In genomic region chr6:37463517-37464482, GRCm38 (mm10) we compare ENCODE assay signal across 8 mouse cellular contexts. TPM values are rescaled to one million over a fixed set of nuclear protein-coding genes. Genes with fewer than 3 reads are reported as not detected.
A peak's percentile ranks its signal among the peaks of the same experiment; 100 is the strongest.
DNase-seq lines count a peak whose midpoint lies in the region; ATAC-seq and TF ChIP-seq lines count a peak whose summit lies in the region.
"Not testable (repeated sequence)": the region's sequence is repeated elsewhere in the genome, so short reads cannot be mapped to it uniquely, and the experiment has no call there.

No protein-coding gene starts in this region.

- peak overlapping the region; percentile 46 for H3K4me2 ChIP-seq in forebrain, embryonic 14.5 days (ENCODE audit: low read length)
- H3K4me2 ChIP-seq in kidney, postnatal 0 days (ENCODE audit: low read length), result peak overlapping the region; percentile 53
- peak overlapping the region; percentile 70 for H3K4me2 ChIP-seq in liver, embryonic 11.5 days
- H3K4me2 ChIP-seq in midbrain, embryonic 15.5 days, result peak overlapping the region; percentile 59

- not testable (repeated sequence) for H3K36me3 ChIP-seq in forebrain, embryonic 14.5 days (ENCODE audit: control insufficient read depth, insufficient read depth, low read length); kidney, postnatal 0 days (ENCODE audit: insufficient read depth, low read length); liver, embryonic 11.5 days (ENCODE audit: control insufficient read depth, insufficient read depth, low read length); midbrain, embryonic 15.5 days (replicated peaks)

- H3K4me1 ChIP-seq in forebrain, embryonic 14.5 days (ENCODE audit: control insufficient read depth, insufficient read depth, low read length); kidney, postnatal 0 days (replicated peaks; ENCODE audit: insufficient read depth, low read length); liver, embryonic 11.5 days (replicated peaks; ENCODE audit: control insufficient read depth, insufficient read depth, low read length); midbrain, embryonic 15.5 days: not testable (repeated sequence)

- DNase-seq in cerebellum, adult 11-12 months, result peak; percentile 75
- DNase-seq in forebrain, embryonic 14.5 days (ENCODE audit: low spot score), result peak; percentile 86
- peak; percentile 59 to 62 for DNase-seq in heart, postnatal 10 days
- DNase-seq in kidney, postnatal 0 days (ENCODE audit: low spot score), result peak; percentile 98
- not testable (repeated sequence) for DNase-seq in liver, embryonic 11.5 days (ENCODE audit: low spot score)
- DNase-seq in spleen, adult 18-20 months, result peak; percentile 30 to 52

- peak overlapping the region; percentile 28 for H3K4me3 ChIP-seq in forebrain, embryonic 14.5 days (ENCODE audit: low read depth, low read length)
- peak overlapping the region; percentile 26; the same call in 1 of the 2 replicates for H3K4me3 ChIP-seq in kidney, postnatal 0 days (replicated peaks; ENCODE audit: low read depth, low read length)
- H3K4me3 ChIP-seq in liver, embryonic 11.5 days (ENCODE audit: low read depth, low read length), result peak overlapping the region; percentile 45
- peak overlapping the region; percentile 36 for H3K4me3 ChIP-seq in midbrain, embryonic 15.5 days

- not testable (repeated sequence) for H3K9ac ChIP-seq in forebrain, embryonic 14.5 days (ENCODE audit: low read length); kidney, postnatal 0 days (ENCODE audit: low read depth, low read length); liver, embryonic 11.5 days (ENCODE audit: low read depth, low read length); midbrain, embryonic 15.5 days

- TF ChIP-seq CTCF in kidney, postnatal 0 days (IDR thresholded peaks at IDR 0.05; ENCODE audit: low read depth), result peak; percentile 72

- H3K27me3 ChIP-seq in forebrain, embryonic 14.5 days (replicated peaks; ENCODE audit: control insufficient read depth, insufficient read depth, low read length); kidney, postnatal 0 days (ENCODE audit: insufficient read depth, low read length); liver, embryonic 11.5 days (replicated peaks; ENCODE audit: control insufficient read depth, insufficient read depth, low read length); midbrain, embryonic 15.5 days (replicated peaks): not testable (repeated sequence)

- ATAC-seq in CD4-positive, CD25-positive, alpha-beta regulatory T cell, adult 4 months, result peak; percentile 94
- peak; percentile 97 for ATAC-seq in forebrain, embryonic 14.5 days
- peak; percentile 98 for ATAC-seq in kidney, postnatal 0 days (replicated peaks; ENCODE audit: low FRiP score, low read depth)
- ATAC-seq in liver, embryonic 11.5 days (replicated peaks; ENCODE audit: low FRiP score), result peak; percentile 86
- ATAC-seq in midbrain, embryonic 15.5 days (replicated peaks), result peak; percentile 98

- under 1% methylated on average over 6 of the region's 25 CpGs for WGBS in forebrain, embryonic 14.5 days
- WGBS in kidney, postnatal 0 days, result 0% methylated on average over 6 of the region's 25 CpGs
- 1% methylated on average over 6 of the region's 25 CpGs for whole genome bisulfite sequencing in liver, embryonic 11.5 days
- WGBS in midbrain, embryonic 15.5 days, result under 1% methylated on average over 7 of the region's 25 CpGs

- H3K9me3 ChIP-seq in forebrain, embryonic 14.5 days (replicated peaks; ENCODE audit: control insufficient read depth, low read length); kidney, postnatal 0 days (replicated peaks; ENCODE audit: low read length); liver, embryonic 11.5 days (ENCODE audit: control insufficient read depth, low read length); midbrain, embryonic 15.5 days: not testable (repeated sequence)

- intact Hi-C loops in heart, postnatal 10 days (cut with DNase I), result loop anchor here (2.0 to 10.0 kb wide), 2 partner anchors 491 to 603 kb away; no protein-coding TSS in a partner anchor

- H3K27ac ChIP-seq in forebrain, embryonic 14.5 days (ENCODE audit: low read depth, low read length); liver, embryonic 11.5 days (ENCODE audit: low read depth, low read length): not testable (repeated sequence)
- H3K27ac ChIP-seq in kidney, postnatal 0 days, result peak overlapping the region; percentile 66; the same call in 1 of the 2 replicates
- H3K27ac ChIP-seq in midbrain, embryonic 15.5 days, result 0 out of 2 replicates have a peak overlapping the region, but pooled peaks have one; percentile 47

RNA-seq across cellular contexts. Expression of gene Creb3l2, which starts 21.9 kb away (rescaled TPM):
- 1 to 10 TPM; 3.2 to 3.3 TPM for polyA plus RNA-seq in CD4-positive, CD25-positive, alpha-beta regulatory T cell, adult 4 months (2017; shearing (Covaris generic))
- polyA plus RNA-seq in forebrain, embryonic 14.5 days (2014; fragmentation: Nextera tagmentation; extraction: Ambion mirVana), result 2.4 and 2.9 TPM in 2 replicates
- 10 to 100 TPM; 40.0 to 42.0 TPM for total RNA-seq in heart, postnatal 10 days (2021)
- 20.8 and 23.3 TPM in 2 replicates for polyA plus RNA-seq in kidney, postnatal 0 days (2015; fragmentation: Nextera tagmentation; extraction: Ambion mirVana)
- 12.8 and 12.9 TPM in 2 replicates for polyA plus RNA-seq in liver, embryonic 11.5 days (2014; fragmentation: Nextera tagmentation; extraction: Ambion mirVana)
- polyA plus RNA-seq in midbrain, embryonic 15.5 days (2015; fragmentation: Nextera tagmentation; extraction: Ambion mirVana), result 3.2 and 3.3 TPM in 2 replicates
